Mouse (Mus musculus): Measurements from ENCODE around the gene Gm20721. TPM values are rescaled to one million over a fixed set of nuclear protein-coding genes. Genes with fewer than 3 reads are reported as not detected.

The Gm20721 gene
- total and polyA plus RNA-seq, 3 experiments = 1.3 to 8.6 TPM; not detected in 1

DNA sequence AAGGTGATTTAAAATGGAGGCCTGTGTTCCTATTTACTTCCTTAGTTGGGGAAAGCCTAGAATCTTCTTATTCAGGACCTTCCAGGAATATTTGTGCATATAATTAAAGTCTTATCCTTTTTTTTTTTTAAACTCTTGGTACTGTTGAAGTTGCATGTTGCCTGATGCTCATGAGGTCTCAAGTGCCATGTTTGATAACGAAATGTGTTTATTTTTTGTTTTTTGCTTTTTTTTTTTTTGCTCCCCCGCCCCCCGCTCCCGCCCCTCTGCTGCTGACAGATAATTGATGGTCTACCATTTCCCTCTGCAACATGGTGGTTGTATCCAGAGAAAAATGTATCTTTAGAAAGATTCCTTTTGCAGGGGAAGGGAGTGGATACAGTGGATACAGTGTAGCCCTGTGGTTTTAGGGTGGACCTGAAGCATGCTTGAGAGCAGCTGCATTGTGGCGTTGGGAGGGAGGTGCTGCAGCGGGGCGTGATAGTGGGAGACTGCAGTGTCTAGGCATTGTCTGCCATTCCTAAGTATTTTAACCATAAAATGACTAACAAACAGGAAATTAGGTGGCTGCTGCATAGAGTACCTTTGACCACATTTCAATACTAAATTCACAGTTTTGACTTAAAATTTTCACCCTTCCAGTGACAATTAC, 13.1 kb downstream of the Gm20721 start:
- Histone ChIP-seq H3K27me3 (ENCODE audit: insufficient read depth, low read length) (no peaks in the 10 kb centered on the region), H3K4me1 (ENCODE audit: insufficient read depth, low read depth, low read length) (peaks cover 57% of the 10 kb centered on the region), H3K4me3 (ENCODE audit: low read depth, low read length) (peak overlapping the region; percentile 36; the same call in 1 of the 2 replicates), H3K9me3 (replicated peaks) (peaks cover 7% of the 10 kb centered on the region), H3K36me3 (replicated peaks) (peaks cover 61% of the 10 kb centered on the region)
- ATAC-seq (ENCODE audit: extremely low read depth, insufficient number of reproducible peaks, low FRiP score, poor library complexity, severe bottlenecking) (peak; percentile 41; the same call in 1 of the 2 replicates), DNase-seq (ENCODE audit: low spot score) (peak; percentile 47)
- TF ChIP-seq POLR2AphosphoS5 (IDR thresholded peaks at IDR 0.05; ENCODE audit: insufficient replicate concordance, low read depth, low read length) = no peak
- TF ChIP-seq GATA2 (IDR thresholded peaks at IDR 0.05; ENCODE audit: borderline replicate concordance, low read depth, low read length) = no peak
- TF ChIP-seq GATA1 (IDR thresholded peaks at IDR 0.05; ENCODE audit: borderline replicate concordance, low read length) = no peak
- no peak for TF ChIP-seq CTCF (IDR thresholded peaks at IDR 0.05; ENCODE audit: low read depth, low read length)
- TF ChIP-seq TAL1 (conservative IDR thresholded peaks at IDR 0.05; ENCODE audit: low read depth, low read length) = no peak

DNA sequence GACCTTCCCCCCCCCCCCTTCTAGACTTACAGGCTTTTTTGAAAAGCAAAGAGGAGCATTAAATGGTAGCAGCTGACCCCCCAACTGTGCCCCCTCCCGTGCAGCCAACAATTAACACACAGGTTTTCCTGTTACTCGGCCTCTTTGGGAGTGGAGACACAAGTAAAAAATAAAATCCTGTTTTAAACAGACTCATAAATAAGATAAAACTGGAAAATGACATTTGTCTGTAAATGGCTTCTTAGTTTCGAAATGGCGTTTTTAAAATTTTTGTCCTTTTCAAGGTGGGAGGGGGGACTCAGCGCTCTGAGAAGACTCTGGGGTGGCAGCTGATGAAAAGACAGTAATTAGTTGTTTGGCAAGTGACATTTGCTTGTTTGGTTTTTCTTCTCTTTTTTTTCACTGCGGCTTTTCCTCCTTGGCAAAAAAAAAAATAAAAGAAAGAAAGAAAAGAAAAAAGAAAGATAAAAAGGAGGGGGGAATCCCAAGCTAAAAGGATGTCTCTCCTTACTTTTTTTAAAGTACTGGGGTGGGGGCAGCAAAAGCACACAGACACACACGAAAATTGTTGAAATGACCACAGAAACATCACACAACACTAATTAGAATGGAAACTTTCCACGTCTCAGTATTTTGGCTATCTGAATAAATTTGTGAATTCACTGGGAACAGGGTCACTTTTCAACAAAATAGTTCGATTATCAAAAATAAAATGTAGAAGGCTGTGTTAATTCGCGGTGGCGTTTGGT, 15.1 kb downstream of the Gm20721 start:
- DNase-seq (ENCODE audit: low spot score) = no peak
- H3K4me1 ChIP-seq (ENCODE audit: insufficient read depth, low read depth, low read length) = peaks cover 44% of the 10 kb centered on the region

GRCm38 (mm10) chr2:174330616-174331191, 15.8 kb downstream of the Gm20721 start:
- H3K27me3 ChIP-seq (ENCODE audit: insufficient read depth, low read length) = no peaks in the 10 kb centered on the region
- peaks cover 36% of the 10 kb centered on the region for H3K36me3 ChIP-seq (replicated peaks)
- peaks cover 38% of the 10 kb centered on the region for H3K4me1 ChIP-seq (ENCODE audit: insufficient read depth, low read depth, low read length)
- H3K9me3 ChIP-seq (replicated peaks) = peaks cover 18% of the 10 kb centered on the region
- ATAC-seq (ENCODE audit: extremely low read depth, insufficient number of reproducible peaks, low FRiP score, poor library complexity, severe bottlenecking) = peak; percentile 37; the same call in 1 of the 2 replicates
- TF ChIP-seq GATA1 (IDR thresholded peaks at IDR 0.05; ENCODE audit: borderline replicate concordance, low read length) (no peak), TAL1 (conservative IDR thresholded peaks at IDR 0.05; ENCODE audit: low read depth, low read length) (no peak), GATA2 (IDR thresholded peaks at IDR 0.05; ENCODE audit: borderline replicate concordance, low read depth, low read length) (no peak), POLR2AphosphoS5 (IDR thresholded peaks at IDR 0.05; ENCODE audit: insufficient replicate concordance, low read depth, low read length) (no peak), CTCF (IDR thresholded peaks at IDR 0.05; ENCODE audit: low read depth, low read length) (no peak)
- DNase-seq (ENCODE audit: low spot score) = peak; percentile 78
- peak overlapping the region; percentile 89 for H3K4me3 ChIP-seq (ENCODE audit: low read depth, low read length)

More for the DNA sequence above, 15.1 kb downstream of the Gm20721 start:
- peak overlapping the region; percentile 89 for H3K4me3 ChIP-seq (ENCODE audit: low read depth, low read length)
- H3K36me3 ChIP-seq (replicated peaks) = peaks cover 43% of the 10 kb centered on the region
- no peak for TF ChIP-seq GATA1 (IDR thresholded peaks at IDR 0.05; ENCODE audit: borderline replicate concordance, low read length)
- TF ChIP-seq TAL1 (conservative IDR thresholded peaks at IDR 0.05; ENCODE audit: low read depth, low read length) = no peak
- TF ChIP-seq CTCF (IDR thresholded peaks at IDR 0.05; ENCODE audit: low read depth, low read length) = no peak
- no peak for TF ChIP-seq GATA2 (IDR thresholded peaks at IDR 0.05; ENCODE audit: borderline replicate concordance, low read depth, low read length)
- no peak for TF ChIP-seq POLR2AphosphoS5 (IDR thresholded peaks at IDR 0.05; ENCODE audit: insufficient replicate concordance, low read depth, low read length)
- ATAC-seq (ENCODE audit: extremely low read depth, insufficient number of reproducible peaks, low FRiP score, poor library complexity, severe bottlenecking) = no peak
- H3K27me3 ChIP-seq (ENCODE audit: insufficient read depth, low read length) = no peaks in the 10 kb centered on the region
- H3K9me3 ChIP-seq (replicated peaks) = peaks cover 18% of the 10 kb centered on the region

DNA sequence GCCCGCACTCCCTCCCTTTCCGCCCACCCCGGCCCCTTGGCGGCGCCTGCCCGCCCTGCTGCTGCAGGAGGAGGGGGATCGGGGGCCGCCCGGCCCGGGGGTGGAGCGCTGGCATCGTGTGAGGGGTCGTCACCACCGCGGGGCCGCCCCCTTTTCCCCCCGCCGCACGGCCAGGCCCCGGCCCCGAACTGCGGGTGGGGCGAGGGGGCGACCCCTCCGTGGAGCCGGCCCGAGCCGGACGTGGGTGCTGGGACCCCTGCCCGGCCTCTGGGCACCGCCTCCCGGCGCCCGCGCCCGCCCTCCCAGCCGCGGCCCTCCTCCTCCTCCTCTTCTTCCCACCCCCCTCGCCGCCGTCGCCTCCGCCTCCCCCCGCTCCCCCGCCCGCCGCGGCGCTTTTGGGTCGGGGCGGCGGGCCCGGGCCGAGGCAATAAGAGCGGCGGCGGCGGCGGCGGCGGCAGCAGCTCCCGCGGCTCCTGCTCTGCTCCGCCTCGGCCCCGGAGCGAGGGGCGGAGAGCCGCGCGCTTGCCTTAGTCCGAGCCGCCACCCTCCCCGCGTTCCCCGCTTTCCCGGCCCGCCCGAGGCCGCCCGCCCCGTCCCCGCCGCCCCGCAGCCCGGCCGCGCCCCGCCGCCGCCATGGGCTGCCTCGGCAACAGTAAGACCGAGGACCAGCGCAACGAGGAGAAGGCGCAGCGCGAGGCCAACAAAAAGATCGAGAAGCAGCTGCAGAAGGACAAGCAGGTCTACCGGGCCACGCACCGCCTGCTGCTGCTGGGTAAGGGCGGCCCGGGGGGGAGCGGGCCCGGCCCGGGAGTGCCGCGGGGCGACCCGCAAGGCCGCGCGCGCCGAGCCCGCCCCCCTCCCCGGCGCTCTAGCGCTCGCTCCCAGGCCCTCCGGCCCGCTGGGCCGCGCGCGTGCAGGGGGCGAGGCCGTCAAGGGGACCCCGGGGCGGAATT, 16.6 kb downstream of the Gm20721 start:
- peak; percentile 25 for ATAC-seq (ENCODE audit: extremely low read depth, insufficient number of reproducible peaks, low FRiP score, poor library complexity, severe bottlenecking)
- Histone ChIP-seq H3K4me1 (ENCODE audit: insufficient read depth, low read depth, low read length) (peaks cover 34% of the 10 kb centered on the region), H3K36me3 (replicated peaks) (peaks cover 35% of the 10 kb centered on the region), H3K4me3 (ENCODE audit: low read depth, low read length) (peak overlapping the region; percentile 89), H3K9me3 (replicated peaks) (peaks cover 18% of the 10 kb centered on the region), H3K27me3 (ENCODE audit: insufficient read depth, low read length) (no peaks in the 10 kb centered on the region)
- TF ChIP-seq CTCF (IDR thresholded peaks at IDR 0.05; ENCODE audit: low read depth, low read length) (no peak), GATA2 (IDR thresholded peaks at IDR 0.05; ENCODE audit: borderline replicate concordance, low read depth, low read length) (no peak), GATA1 (IDR thresholded peaks at IDR 0.05; ENCODE audit: borderline replicate concordance, low read length) (no peak), TAL1 (conservative IDR thresholded peaks at IDR 0.05; ENCODE audit: low read depth, low read length) (no peak), POLR2AphosphoS5 (IDR thresholded peaks at IDR 0.05; ENCODE audit: insufficient replicate concordance, low read depth, low read length) (no peak)
- DNase-seq (ENCODE audit: low spot score) = peak; percentile 89

GRCm38 (mm10) chr2:174328926-174329662, 17.4 kb downstream of the Gm20721 start:
- ATAC-seq (ENCODE audit: extremely low read depth, insufficient number of reproducible peaks, low FRiP score, poor library complexity, severe bottlenecking) (no peak), DNase-seq (ENCODE audit: low spot score) (no peak)
- Histone ChIP-seq H3K9me3 (replicated peaks) (peaks cover 18% of the 10 kb centered on the region), H3K4me3 (ENCODE audit: low read depth, low read length) (peak overlapping the region; percentile 89), H3K27me3 (ENCODE audit: insufficient read depth, low read length) (no peaks in the 10 kb centered on the region), H3K4me1 (ENCODE audit: insufficient read depth, low read depth, low read length) (peaks cover 27% of the 10 kb centered on the region), H3K36me3 (replicated peaks) (peaks cover 31% of the 10 kb centered on the region)
- no peak for TF ChIP-seq POLR2AphosphoS5 (IDR thresholded peaks at IDR 0.05; ENCODE audit: insufficient replicate concordance, low read depth, low read length)
- no peak for TF ChIP-seq GATA2 (IDR thresholded peaks at IDR 0.05; ENCODE audit: borderline replicate concordance, low read depth, low read length)
- TF ChIP-seq GATA1 (IDR thresholded peaks at IDR 0.05; ENCODE audit: borderline replicate concordance, low read length) = no peak
- TF ChIP-seq CTCF (IDR thresholded peaks at IDR 0.05; ENCODE audit: low read depth, low read length) = no peak
- no peak for TF ChIP-seq TAL1 (conservative IDR thresholded peaks at IDR 0.05; ENCODE audit: low read depth, low read length)
